Mouse (Mus musculus) heart, adult 2 months (tissue): ENCODE measurements around the gene Gcg.

ENCODE experiments used
- CTCF ChIP-seq: fragments of 200-600 bp; IDR thresholded peaks from 2 replicates; pipeline ENCODE4 v1.8.1; 2022; ENCODE audit warnings: antibody characterized with exemption, mild to moderate bottlenecking, moderate library complexity
- EP300 ChIP-seq: fragments of 200-500 bp; IDR thresholded peaks from 2 replicates; pipeline ENCODE4 v1.6.1; 2011; ENCODE audit warnings: low read depth, low read length, control low read depth; ENCODE audit not compliant: insufficient read depth

- no peak for TF ChIP-seq EP300
- TF ChIP-seq CTCF = no peak
These were observed 34.3 kb upstream of the Gcg start for GRCm38 (mm10) chr2:62517790-62518189.
